In the genomic region with DNA sequence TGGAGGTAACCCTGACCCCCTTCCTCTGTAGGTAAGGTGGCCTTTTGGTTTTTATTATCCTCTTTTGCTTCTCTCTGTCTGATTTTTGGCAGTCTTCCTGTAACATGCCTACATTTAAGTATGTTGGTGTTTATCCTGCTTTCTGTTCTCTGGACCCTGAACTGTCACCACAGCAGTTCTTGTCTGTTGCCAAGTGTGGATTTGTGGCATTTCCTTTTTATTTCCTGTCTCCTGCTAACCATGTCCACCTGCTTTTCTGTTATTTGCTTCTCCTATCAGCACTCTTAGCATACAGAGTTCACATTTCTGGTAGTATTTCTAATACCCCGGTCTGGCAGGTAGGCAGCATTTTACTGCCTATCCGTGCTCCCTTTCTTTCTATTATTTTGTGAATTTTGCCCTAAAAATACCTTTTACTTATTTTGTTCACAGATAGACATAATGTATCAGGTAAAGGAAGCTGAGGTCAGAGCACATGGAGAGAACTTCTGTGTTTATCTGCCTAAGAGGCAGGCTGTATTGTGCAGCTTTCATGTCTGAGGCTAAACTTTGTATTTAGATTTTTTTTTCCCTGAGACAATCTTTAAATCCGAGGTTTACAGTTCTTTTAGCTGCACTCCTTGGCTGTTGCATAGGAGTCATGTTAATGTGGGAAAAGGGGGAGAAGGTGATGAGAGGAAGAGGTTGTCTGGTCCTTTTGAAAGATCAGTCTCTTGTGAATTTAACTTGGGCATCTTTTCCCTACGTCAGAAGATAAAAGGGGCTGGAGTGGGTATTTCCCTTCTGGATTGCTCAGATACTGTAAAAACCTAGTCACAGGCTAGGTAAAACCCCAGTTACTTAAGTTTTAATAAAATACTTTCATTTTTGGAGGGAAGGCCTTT, we compare ENCODE assay signal across 26 mouse cellular contexts. TPM values are rescaled to one million over a fixed set of nuclear protein-coding genes. Genes with fewer than 3 reads are reported as not detected.
DNase-seq lines count a peak whose midpoint lies in the region; ATAC-seq and TF ChIP-seq lines count a peak whose summit lies in the region.
"Had no signal": no experiment of that assay in that cellular context is flagged by ENCODE, and none has a peak within 500 bp of the region (broad histone marks: within the 10 kb centered on the region; RNA-seq: fewer than 3 reads in every experiment).

No protein-coding gene starts in this region.

- peak; percentile 79 for ATAC-seq in inflammation-experienced regulatory T-cells, adult 6 months
- ATAC-seq in kidney, embryonic 16.5 days (ENCODE audit: low FRiP score, low TSS enrichment): no peak
- ATAC-seq: forebrain, postnatal 0 days; intestine, embryonic 16.5 days had no signal

- H3K9ac ChIP-seq in MEL (ENCODE audit: control insufficient read depth, low read depth, low read length, poor library complexity, severe bottlenecking): no peak overlapping the region
- no peak overlapping the region for H3K9ac ChIP-seq in kidney, embryonic 16.5 days (replicated peaks; ENCODE audit: low read length)
- H3K9ac ChIP-seq: forebrain, postnatal 0 days; hindbrain, embryonic 14.5 days; kidney, embryonic 15.5 days; liver, embryonic 15.5 days; lung, embryonic 15.5 days; neural tube, embryonic 15.5 days had no signal

- TF ChIP-seq EP300 in MEL (IDR thresholded peaks at IDR 0.05; ENCODE audit: low read depth in 1 of 2, low read length in 2 of 2): no peak

- 67% methylated on average over 4 of the region's 4 CpGs for WGBS in kidney, embryonic 16.5 days

- H3K4me3 ChIP-seq in MEL (ENCODE audit: control insufficient read depth in 1 of 2, insufficient read depth in 1 of 2, low read depth in 2 of 2, low read length in 2 of 2): no peak overlapping the region
- H3K4me3 ChIP-seq in kidney, embryonic 16.5 days (ENCODE audit: low read length): no peak overlapping the region
- H3K4me3 ChIP-seq: embryonic facial prominence, embryonic 10.5 days; heart, adult 2 months; kidney, embryonic 15.5 days; liver, embryonic 15.5 days; lung, embryonic 15.5 days; megakaryocyte, embryonic 14.5 days; neural tube, embryonic 15.5 days had no signal

- H3K9me3 ChIP-seq in MEL (replicated peaks; ENCODE audit: insufficient read depth, low read length): no peaks in the 10 kb centered on the region
- no peaks in the 10 kb centered on the region for H3K9me3 ChIP-seq in kidney, embryonic 16.5 days (ENCODE audit: low read length)
- H3K9me3 ChIP-seq: embryonic facial prominence, embryonic 10.5 days; kidney, embryonic 15.5 days; liver, embryonic 15.5 days; lung, embryonic 15.5 days; megakaryocyte, embryonic 14.5 days; neural tube, embryonic 15.5 days had no signal

- peaks cover 2 to 42% of the 10 kb centered on the region in 2 experiments; a peak in 3 of 4 replicates for H3K36me3 ChIP-seq in MEL (ENCODE audit: control insufficient read depth in 1 of 2, insufficient read depth in 2 of 2, low read length in 2 of 2)
- no peaks in the 10 kb centered on the region for H3K36me3 ChIP-seq in kidney, embryonic 16.5 days (ENCODE audit: insufficient read depth, low read length)
- H3K36me3 ChIP-seq: embryonic facial prominence, embryonic 10.5 days; kidney, embryonic 15.5 days; liver, embryonic 15.5 days; lung, embryonic 15.5 days; neural tube, embryonic 15.5 days had no signal

- peaks cover 39% of the 10 kb centered on the region for H3K79me2 ChIP-seq in MEL (ENCODE audit: control insufficient read depth, insufficient read depth, low read length, poor library complexity)

- no peaks in the 10 kb centered on the region for H3K27me3 ChIP-seq in MEL (ENCODE audit: control insufficient read depth in 1 of 2, insufficient read depth in 2 of 2, low read length in 2 of 2)
- H3K27me3 ChIP-seq in kidney, embryonic 16.5 days (ENCODE audit: insufficient read depth, low read length): no peaks in the 10 kb centered on the region
- H3K27me3 ChIP-seq: kidney, embryonic 15.5 days; liver, embryonic 15.5 days; lung, embryonic 15.5 days; megakaryocyte, embryonic 14.5 days; neural tube, embryonic 15.5 days had no signal

- peak; percentile 59 for DNase-seq in cerebellum, adult 11-12 months
- no peak for DNase-seq in cerebellum, postnatal 4 days (ENCODE audit: low spot score in 2 of 2)
- DNase-seq in MEL (ENCODE audit: low read depth, low spot score): no peak
- peak; percentile 65 for DNase-seq in cerebellum, adult 9-11 months
- DNase-seq in urinary bladder, adult 18-20 months (ENCODE audit: low spot score in 2 of 2): no peak
- DNase-seq in heart, adult 18-20 months: no peak
- DNase-seq: adrenal gland, postnatal 36 days; forebrain, postnatal 0 days; gastrocnemius, postnatal 25 days; heart, adult 2 months; heart, postnatal 36 days; layer of hippocampus, adult 9-11 months; lung, postnatal 36 days; right cerebral cortex, adult 18-20 months; right cerebral cortex, postnatal 4 days; thymus, postnatal 14 days had no signal

- no peak for TF ChIP-seq POLR2A in MEL (IDR thresholded peaks at IDR 0.05; ENCODE audit: control insufficient read depth in 1 of 2, insufficient read depth in 1 of 2, low read depth in 1 of 2, low read length in 2 of 2, poor library complexity in 1 of 2)

- no peak overlapping the region for H3K27ac ChIP-seq in MEL (ENCODE audit: control insufficient read depth, low read depth, low read length)
- no peak overlapping the region for H3K27ac ChIP-seq in kidney, embryonic 16.5 days (ENCODE audit: low read length)
- H3K27ac ChIP-seq: embryonic facial prominence, embryonic 10.5 days; heart, adult 2 months; hindbrain, embryonic 14.5 days; kidney, embryonic 15.5 days; liver, embryonic 15.5 days; lung, embryonic 15.5 days; neural tube, embryonic 15.5 days had no signal

- H3K4me1 ChIP-seq in MEL (ENCODE audit: control insufficient read depth in 1 of 2, insufficient read depth in 2 of 2, low read length in 2 of 2): peaks cover 10 to 33% of the 10 kb centered on the region in 2 experiments
- 0 out of 2 replicates have a peak, but pooled peaks cover 3% of the 10 kb centered on the region for H3K4me1 ChIP-seq in kidney, embryonic 16.5 days (ENCODE audit: insufficient read depth, low read length)
- H3K4me1 ChIP-seq: embryonic facial prominence, embryonic 10.5 days; lung, embryonic 15.5 days; neural tube, embryonic 15.5 days had no signal

- no peak overlapping the region for H3K4me2 ChIP-seq in kidney, embryonic 16.5 days (replicated peaks; ENCODE audit: low read depth, low read length)
- H3K4me2 ChIP-seq: hindbrain, embryonic 14.5 days; kidney, embryonic 15.5 days; liver, embryonic 15.5 days; lung, embryonic 15.5 days; neural tube, embryonic 15.5 days had no signal

- TF ChIP-seq RAD21 in MEL (IDR thresholded peaks at IDR 0.05; ENCODE audit: low read depth, low read length): no peak

- no peak for TF ChIP-seq CTCF in MEL (IDR thresholded peaks at IDR 0.05 in 2 of 3, conservative IDR thresholded peaks at IDR 0.05 in 1 of 3; ENCODE audit: control insufficient read depth in 1 of 3, insufficient read depth in 1 of 3, low read depth in 2 of 3, low read length in 3 of 3, poor library complexity in 1 of 3, severe bottlenecking in 1 of 3)

TF ChIP-seq in MEL, 35 proteins besides CTCF, POLR2A, EP300 and RAD21:
- no peak for TF ChIP-seq ELF1 (IDR thresholded peaks at IDR 0.05; ENCODE audit: low read depth, low read length)
- no peak for TF ChIP-seq POLR2AphosphoS5 (IDR thresholded peaks at IDR 0.05; ENCODE audit: borderline replicate concordance, low read depth, low read length)
- no peak for TF ChIP-seq BHLHE40 (IDR thresholded peaks at IDR 0.05; ENCODE audit: borderline replicate concordance, low read depth, low read length)
- TF ChIP-seq ZNF384 (IDR thresholded peaks at IDR 0.05; ENCODE audit: low read depth, low read length): peak; percentile 9; the same call in 1 of the 2 replicates
- 0 out of 2 replicates have a peak, but pooled peaks have one; percentile 8 for TF ChIP-seq TCF12 (IDR thresholded peaks at IDR 0.05; ENCODE audit: low read depth, low read length)
- no peak for TF ChIP-seq TAL1 (IDR thresholded peaks at IDR 0.05; ENCODE audit: low read length)
- no peak for TF ChIP-seq CHD1 (IDR thresholded peaks at IDR 0.05; ENCODE audit: low read depth, low read length)
- no peak for TF ChIP-seq KAT2A (conservative IDR thresholded peaks at IDR 0.05; ENCODE audit: low read depth, low read length)
- TF ChIP-seq MYC (IDR thresholded peaks at IDR 0.05; ENCODE audit: low read depth, low read length): peak; percentile 54; the same call in 1 of the 2 replicates
- no peak for TF ChIP-seq POLR2AphosphoS2 (IDR thresholded peaks at IDR 0.05; ENCODE audit: low read length)

RNA-seq across cellular contexts. Expression of a gene that starts 54.7 kb away (rescaled TPM):
- 61.3 and 82.5 TPM in 2 replicates for total RNA-seq in MEL (2012; rRNA removed)
- 10 to 100 TPM; 73.7 to 90.0 TPM for polyA plus RNA-seq in MEL (2012; ENCODE audit: insufficient read depth in 1 of 2, insufficient read length in 2 of 2, low read depth in 1 of 2, low replicate concordance in 2 of 2, missing spikeins in 1 of 2)
- polyA plus RNA-seq in inflammation-experienced regulatory T-cells, adult 6 months (2017; shearing (Covaris generic)): 10 to 100 TPM; 16.0 to 17.7 (median 17.3) TPM
- 10 to 100 TPM; 17.1 to 17.3 TPM for total RNA-seq in heart, adult 18-20 months (2021)
- 24.3 and 25.4 TPM in 2 replicates for polyA plus RNA-seq in kidney, embryonic 16.5 days (2015; fragmentation: Nextera tagmentation; extraction: Ambion mirVana)

Comparison
In these comparisons a context has a peak if more than half of its experiments do, and no peak if none do; other contexts are left out.
1. DNase-seq: peak in cerebellum, adult 11-12 months (single experiment) and cerebellum, adult 9-11 months (single experiment); none in cerebellum, postnatal 4 days (0 of 2), MEL (single experiment), urinary bladder, adult 18-20 months (0 of 2) and heart, adult 18-20 months (0 of 2).